Mouse (Mus musculus): ENCODE results near the gene Doc2g. TPM values are rescaled to one million over a fixed set of nuclear protein-coding genes. Genes with fewer than 3 reads are reported as not detected.
"Not testable (repeated sequence)": the region's sequence is repeated elsewhere in the genome, so short reads cannot be mapped to it uniquely, and the experiment has no call there.

Gene Doc2g
- polyA plus RNA-seq, 1 experiment from 2014 or later: 5.5 TPM

DNA sequence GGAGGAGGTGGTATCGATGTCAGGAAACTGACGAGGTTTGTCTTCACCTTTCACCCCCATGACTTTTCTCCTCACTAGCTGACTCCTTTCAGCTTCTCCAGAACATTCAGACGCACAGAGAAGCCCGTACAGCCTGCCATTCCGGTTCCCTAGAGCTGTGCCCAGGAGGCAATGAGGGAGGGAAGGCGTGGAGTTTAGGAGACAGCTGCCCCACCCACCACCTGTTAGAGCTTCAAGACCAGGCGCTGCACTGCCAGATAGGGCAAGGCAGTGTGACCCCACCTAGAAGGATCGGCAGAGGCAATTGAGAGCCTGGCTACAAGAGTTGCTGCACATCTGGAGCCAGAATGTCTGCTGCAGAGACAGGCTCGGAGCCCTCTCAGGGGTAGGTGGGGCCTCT lies 30.9 kb upstream of the Doc2g start, which contains the start of gene Aldh3b2:
Gene Aldh3b2, plus strand, starts transcription at position 100 of the 400 bp plus-strand sequence.
- H3K4me3 ChIP-seq: no peak within 1 kb of the TSS
- H3K9ac ChIP-seq: no peak within 1 kb of the TSS
- no peaks in the 10 kb centered on the region for H3K4me1 ChIP-seq
- no peaks in the 10 kb centered on the region for H3K27me3 ChIP-seq
- ATAC-seq: no peak
- no peaks in the 10 kb centered on the region for H3K36me3 ChIP-seq (ENCODE audit: poor library complexity, severe bottlenecking)
- H3K4me2 ChIP-seq: no peak within 1 kb of the TSS
- 64% methylated on average over 9 of the region's 9 CpGs for WGBS
- H3K9me3 ChIP-seq (replicated peaks): no peaks in the 10 kb centered on the region
- no peak within 1 kb of the TSS for H3K27ac ChIP-seq

- WGBS: 69% methylated on average over 6 of the region's 6 CpGs
- H3K27me3 ChIP-seq; H3K4me3 ChIP-seq; ATAC-seq; H3K4me1 ChIP-seq; H3K9me3 ChIP-seq (replicated peaks); H3K4me2 ChIP-seq; H3K36me3 ChIP-seq (ENCODE audit: poor library complexity, severe bottlenecking); H3K27ac ChIP-seq; H3K9ac ChIP-seq: not testable (repeated sequence)
Observed at GRCm38 (mm10) chr19:3974608-3975007, 28.5 kb upstream of the Doc2g start.

- no peak for ATAC-seq
- no peaks in the 10 kb centered on the region for H3K27me3 ChIP-seq
- no peaks in the 10 kb centered on the region for H3K9me3 ChIP-seq (replicated peaks)
- WGBS: 74% methylated on average over 2 of the region's 2 CpGs
- no peaks in the 10 kb centered on the region for H3K36me3 ChIP-seq (ENCODE audit: poor library complexity, severe bottlenecking)
- no peak overlapping the region for H3K9ac ChIP-seq
- no peak overlapping the region for H3K4me3 ChIP-seq
- no peak overlapping the region for H3K4me2 ChIP-seq
- no peak overlapping the region for H3K27ac ChIP-seq
- H3K4me1 ChIP-seq: no peaks in the 10 kb centered on the region
Observed at GRCm38 (mm10) chr19:3975866-3976265, 27.2 kb upstream of the Doc2g start.

DNA sequence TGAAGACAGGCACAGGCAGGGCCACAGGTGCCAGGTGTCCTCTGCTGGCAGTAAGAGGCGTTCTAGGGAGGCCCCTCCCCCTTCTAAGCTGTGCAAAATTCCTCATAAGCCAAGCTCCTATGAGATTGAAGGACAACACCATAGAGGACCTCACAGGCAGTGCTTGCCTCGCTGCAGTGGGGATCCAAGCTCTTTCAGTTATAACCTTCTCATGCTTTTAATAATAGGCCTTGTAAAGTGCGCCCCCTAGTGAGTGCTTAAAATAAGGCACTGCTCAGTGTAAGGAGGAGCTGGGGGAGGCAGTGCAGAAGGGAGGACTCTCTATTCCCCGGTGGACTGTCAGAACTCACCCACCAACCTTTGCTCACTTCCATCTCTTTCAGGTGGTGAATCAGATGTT lies 22.8 kb upstream of the Doc2g start:
- Histone ChIP-seq H3K27me3 (no peaks in the 10 kb centered on the region), H3K9ac (no peak overlapping the region), H3K4me1 (0 out of 2 replicates have a peak, but pooled peaks cover 4% of the 10 kb centered on the region), H3K4me2 (no peak overlapping the region), H3K9me3 (replicated peaks) (no peaks in the 10 kb centered on the region), H3K27ac (no peak overlapping the region), H3K36me3 (ENCODE audit: poor library complexity, severe bottlenecking) (no peaks in the 10 kb centered on the region), H3K4me3 (no peak overlapping the region)
- peak; percentile 65 for ATAC-seq
- WGBS: 14% methylated on average over 4 of the region's 4 CpGs

- H3K27me3 ChIP-seq: no peaks in the 10 kb centered on the region
- WGBS: 86% methylated on average over 9 of the region's 9 CpGs
- H3K27ac ChIP-seq: no peak overlapping the region
- no peak overlapping the region for H3K4me2 ChIP-seq
- H3K4me3 ChIP-seq: no peak overlapping the region
- H3K9me3 ChIP-seq (replicated peaks): no peaks in the 10 kb centered on the region
- no peak for ATAC-seq
- 0 out of 2 replicates have a peak, but pooled peaks cover 4% of the 10 kb centered on the region for H3K4me1 ChIP-seq
- H3K36me3 ChIP-seq (ENCODE audit: poor library complexity, severe bottlenecking): no peaks in the 10 kb centered on the region
- H3K9ac ChIP-seq: no peak overlapping the region
Observed at GRCm38 (mm10) chr19:3980917-3981316, 22.2 kb upstream of the Doc2g start.

- peaks cover 11% of the 10 kb centered on the region; the same call in 1 of the 2 replicates for H3K4me1 ChIP-seq
- H3K9me3 ChIP-seq (replicated peaks): peaks cover 2% of the 10 kb centered on the region
- no peak overlapping the region for H3K4me2 ChIP-seq
- no peak overlapping the region for H3K27ac ChIP-seq
- H3K4me3 ChIP-seq: no peak overlapping the region
- WGBS: 30% methylated on average over 9 of the region's 9 CpGs
- H3K9ac ChIP-seq: no peak overlapping the region
- no peaks in the 10 kb centered on the region for H3K36me3 ChIP-seq (ENCODE audit: poor library complexity, severe bottlenecking)
- no peaks in the 10 kb centered on the region for H3K27me3 ChIP-seq
- ATAC-seq: no peak
Observed at GRCm38 (mm10) chr19:3983527-3984200, 19.4 kb upstream of the Doc2g start.

DNA sequence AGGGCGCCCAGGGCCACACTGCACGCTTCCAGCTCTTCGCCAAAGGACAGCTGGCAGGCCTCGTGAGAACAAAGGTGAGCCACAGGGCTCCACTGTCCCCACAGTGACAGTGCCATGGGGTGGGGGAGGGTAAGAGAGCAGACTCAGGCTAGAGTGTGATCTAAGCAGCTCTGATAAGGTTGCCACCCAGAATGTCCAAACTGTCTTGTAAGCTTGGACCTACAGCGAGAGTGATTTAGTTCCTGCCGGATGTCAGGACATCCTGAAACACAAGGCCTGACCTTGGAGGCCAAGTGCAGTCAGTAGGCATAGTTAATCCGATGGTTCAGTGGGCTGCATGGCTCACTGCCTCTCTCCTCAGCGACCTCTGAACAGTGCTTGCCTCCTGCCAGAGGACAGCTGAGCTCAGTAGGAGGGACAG lies 17.8 kb upstream of the Doc2g start:
- no peak overlapping the region for H3K27ac ChIP-seq
- peaks cover 11% of the 10 kb centered on the region; the same call in 1 of the 2 replicates for H3K4me1 ChIP-seq
- WGBS: 25% methylated on average over 8 of the region's 8 CpGs
- no peaks in the 10 kb centered on the region for H3K27me3 ChIP-seq
- no peaks in the 10 kb centered on the region for H3K36me3 ChIP-seq (ENCODE audit: poor library complexity, severe bottlenecking)
- peaks cover 5% of the 10 kb centered on the region for H3K9me3 ChIP-seq (replicated peaks)
- H3K4me3 ChIP-seq: no peak overlapping the region
- no peak for ATAC-seq
- no peak overlapping the region for H3K9ac ChIP-seq
- no peak overlapping the region for H3K4me2 ChIP-seq

DNA sequence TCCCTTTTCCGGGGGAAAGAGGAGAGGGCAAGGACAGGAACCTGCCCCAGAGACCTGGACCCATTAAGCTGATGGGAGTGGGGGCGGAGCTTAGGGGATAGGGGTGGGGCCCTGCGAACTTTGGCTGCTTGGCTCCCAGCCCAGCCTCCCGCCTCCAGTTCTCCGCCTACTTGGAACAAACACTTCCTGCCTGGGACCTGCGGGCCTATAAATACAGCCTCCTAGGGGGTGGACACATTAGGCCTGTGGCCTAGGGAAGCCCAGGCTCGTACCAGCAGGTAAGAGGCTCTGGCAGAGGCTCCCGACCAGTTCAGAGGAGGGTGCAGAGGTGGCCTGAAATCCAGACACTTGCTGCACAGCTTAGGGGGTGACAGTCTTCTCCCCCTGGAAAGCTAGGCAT lies 16.8 kb upstream of the Doc2g start, which contains the start of gene Acy3:
Gene Acy3, plus strand, starts transcription at position 237 of the 400 bp plus-strand sequence.
- no peak within 1 kb of the TSS for H3K27ac ChIP-seq
- H3K4me3 ChIP-seq: no peak within 1 kb of the TSS
- peaks cover 5% of the 10 kb centered on the region for H3K9me3 ChIP-seq (replicated peaks)
- WGBS: 13% methylated on average over 8 of the region's 8 CpGs
- H3K36me3 ChIP-seq (ENCODE audit: poor library complexity, severe bottlenecking): no peaks in the 10 kb centered on the region
- peak within 1 kb of the TSS; percentile 38; the same call in 1 of the 2 replicates for H3K9ac ChIP-seq
- H3K4me1 ChIP-seq: peaks cover 11% of the 10 kb centered on the region; the same call in 1 of the 2 replicates
- no peaks in the 10 kb centered on the region for H3K27me3 ChIP-seq
- no peak for ATAC-seq
- H3K4me2 ChIP-seq: no peak within 1 kb of the TSS

- Histone ChIP-seq H3K9ac (no peak overlapping the region), H3K9me3 (replicated peaks) (peaks cover 5% of the 10 kb centered on the region), H3K27me3 (0 out of 2 replicates have a peak, but pooled peaks cover 2% of the 10 kb centered on the region), H3K4me3 (no peak overlapping the region), H3K27ac (no peak overlapping the region), H3K4me2 (no peak overlapping the region), H3K4me1 (peaks cover 11% of the 10 kb centered on the region; the same call in 1 of the 2 replicates), H3K36me3 (ENCODE audit: poor library complexity, severe bottlenecking) (no peaks in the 10 kb centered on the region)
- WGBS: 87% methylated on average over 14 of the region's 14 CpGs
- no peak for ATAC-seq
Observed at GRCm38 (mm10) chr19:3988066-3988465, 15.0 kb upstream of the Doc2g start.

- peaks cover 11% of the 10 kb centered on the region; the same call in 1 of the 2 replicates for H3K4me1 ChIP-seq
- 85% methylated on average over 4 of the region's 4 CpGs for WGBS
- H3K36me3 ChIP-seq (ENCODE audit: poor library complexity, severe bottlenecking): no peaks in the 10 kb centered on the region
Observed at GRCm38 (mm10) chr19:3988750-3989149, 14.4 kb upstream of the Doc2g start.

GRCm38 (mm10) chr19:3990804-3991203 lies 12.3 kb upstream of the Doc2g start:
- WGBS: 74% methylated on average over 6 of the region's 6 CpGs
- peaks cover 5% of the 10 kb centered on the region for H3K9me3 ChIP-seq (replicated peaks)
- no peak for ATAC-seq
- no peaks in the 10 kb centered on the region for H3K36me3 ChIP-seq (ENCODE audit: poor library complexity, severe bottlenecking)
- no peak overlapping the region for H3K9ac ChIP-seq
- H3K27me3 ChIP-seq: 0 out of 2 replicates have a peak, but pooled peaks cover 2% of the 10 kb centered on the region
- H3K4me3 ChIP-seq: no peak overlapping the region
- no peak overlapping the region for H3K4me2 ChIP-seq
- H3K4me1 ChIP-seq: peaks cover 7% of the 10 kb centered on the region; the same call in 1 of the 2 replicates
- H3K27ac ChIP-seq: no peak overlapping the region

More at GRCm38 (mm10) chr19:3988750-3989149, 14.4 kb upstream of the Doc2g start:
- H3K27me3 ChIP-seq: 0 out of 2 replicates have a peak, but pooled peaks cover 2% of the 10 kb centered on the region
- H3K4me3 ChIP-seq: no peak overlapping the region
- H3K27ac ChIP-seq: no peak overlapping the region
- H3K9ac ChIP-seq: no peak overlapping the region
- peaks cover 5% of the 10 kb centered on the region for H3K9me3 ChIP-seq (replicated peaks)
- no peak overlapping the region for H3K4me2 ChIP-seq
- ATAC-seq: no peak

- no peak overlapping the region for H3K9ac ChIP-seq
- WGBS: 94% methylated on average over 3 of the region's 3 CpGs
- no peak overlapping the region for H3K4me2 ChIP-seq
- no peaks in the 10 kb centered on the region for H3K36me3 ChIP-seq (ENCODE audit: poor library complexity, severe bottlenecking)
- no peak overlapping the region for H3K4me3 ChIP-seq
- no peak overlapping the region for H3K27ac ChIP-seq
- H3K27me3 ChIP-seq: 0 out of 2 replicates have a peak, but pooled peaks cover 2% of the 10 kb centered on the region
- H3K4me1 ChIP-seq: peaks cover 2% of the 10 kb centered on the region; the same call in 1 of the 2 replicates
- no peak for ATAC-seq
- H3K9me3 ChIP-seq (replicated peaks): peaks cover 5% of the 10 kb centered on the region
Observed at GRCm38 (mm10) chr19:3991562-3991961, 11.6 kb upstream of the Doc2g start.

Measured in forebrain, embryonic 13.5 days (tissue).